Mouse (Mus musculus) cerebellum, adult 11 months (tissue): ENCODE results near the gene Ccer2.

ENCODE experiments used
- DNase-seq: peaks from one replicate; pipeline ENCODE4 v3.0.0; 2022

The Ccer2 gene

GRCm38 (mm10) chr7:28758623-28759022 lies 2.6 kb downstream of the Ccer2 start:
- DNase-seq: no peak

GRCm38 (mm10) chr7:28761907-28762306 lies 5.9 kb downstream of the Ccer2 start:
- no peak for DNase-seq

DNA sequence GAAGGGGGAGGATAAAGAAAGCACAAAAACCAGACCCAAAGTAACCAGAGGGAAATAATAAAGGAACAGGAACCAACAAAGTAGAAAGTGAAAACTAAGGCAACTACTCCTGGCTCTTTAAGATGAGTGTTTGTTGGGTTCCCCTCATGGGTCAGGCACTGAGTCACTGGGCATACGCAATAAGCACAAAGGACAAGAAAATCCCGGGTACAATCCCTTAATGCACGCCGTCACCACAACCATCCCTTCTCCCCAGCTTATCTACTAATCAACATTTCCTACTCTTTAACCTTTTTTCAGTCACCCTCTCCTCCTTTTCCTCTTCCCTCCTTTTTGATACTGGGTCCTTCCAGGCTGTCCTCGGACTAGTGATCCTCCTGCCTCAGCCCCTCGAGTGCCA lies 9.2 kb downstream of the Ccer2 start:
- DNase-seq: no peak

GRCm38 (mm10) chr7:28766173-28766879 lies 10.4 kb downstream of the Ccer2 start, which contains the start of gene Sirt2:
Gene Sirt2 (plus strand): TSS chr7:28766735.
- peak; percentile 97 for DNase-seq

DNA sequence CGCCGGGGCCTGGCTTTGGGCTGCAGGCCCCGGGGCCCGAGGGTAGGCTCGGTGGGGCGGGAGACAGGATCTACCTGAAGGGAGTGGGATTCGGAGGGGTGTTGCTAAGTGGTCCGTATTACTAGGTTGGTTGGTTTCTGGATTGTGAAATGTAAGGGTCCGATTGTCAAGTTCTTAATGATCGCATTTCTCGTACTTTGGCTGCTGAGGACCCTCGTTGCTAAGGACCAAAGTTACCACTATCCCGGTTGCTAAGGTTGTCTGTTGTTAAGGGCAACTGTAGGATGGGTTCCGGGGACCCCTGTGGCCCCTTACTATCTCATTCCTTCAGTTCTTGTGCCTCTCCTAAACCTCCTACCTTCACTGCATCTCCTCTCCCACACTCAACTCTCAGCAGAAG lies 10.9 kb downstream of the Ccer2 start:
- no peak for DNase-seq

DNA sequence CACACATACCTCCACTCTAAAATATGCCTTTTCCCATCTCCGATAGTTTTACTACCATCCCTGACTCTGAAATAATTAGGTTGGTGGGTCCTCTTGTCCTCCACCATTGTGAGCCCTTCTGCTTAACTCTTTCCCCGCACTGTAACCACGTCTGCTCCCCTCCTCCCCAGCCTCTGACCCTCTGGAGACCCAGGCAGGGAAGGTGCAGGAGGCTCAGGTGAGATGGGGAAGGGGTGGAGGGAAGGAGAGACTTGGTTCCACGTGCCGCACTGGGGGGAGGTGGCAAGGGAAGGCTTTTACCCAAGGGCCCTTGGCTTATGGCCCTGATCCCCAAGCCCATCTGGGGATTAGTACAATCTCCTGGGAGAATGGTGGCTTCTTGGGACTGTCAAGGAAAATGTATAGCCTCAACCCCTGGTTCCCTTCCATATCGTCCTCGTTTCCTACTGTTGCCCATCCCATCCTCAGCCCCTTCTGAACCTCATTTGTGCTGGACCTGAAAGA lies 11.5 kb downstream of the Ccer2 start, which contains the start of gene Nfkbib:
Gene Nfkbib (minus strand): TSS at position 51 of the 504 bp plus-strand sequence.
- no peak for DNase-seq

- no peak for DNase-seq
These were observed 13.5 kb downstream of the Ccer2 start for GRCm38 (mm10) chr7:28769414-28769958.

DNA sequence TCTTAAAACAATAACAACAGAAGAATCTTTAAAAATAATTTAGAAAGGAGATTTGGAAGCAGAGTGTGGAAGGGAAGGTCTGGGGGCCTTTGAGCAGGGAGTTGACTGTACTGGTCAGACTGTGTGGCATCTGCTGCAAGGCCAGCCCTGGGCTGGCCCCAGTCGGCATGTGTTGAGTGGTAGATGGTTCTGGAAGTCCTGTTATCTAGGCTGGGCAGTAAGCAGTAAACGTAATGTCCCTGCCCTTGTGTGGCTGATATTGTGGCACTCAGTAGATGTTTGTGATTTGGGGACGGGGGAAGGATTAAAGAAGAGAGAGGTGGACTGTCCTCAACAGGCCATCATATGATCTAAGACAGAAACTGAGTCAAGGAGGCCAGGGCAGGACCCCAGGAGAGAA lies 14.3 kb downstream of the Ccer2 start:
- no peak for DNase-seq

- no peak for DNase-seq
These were observed 15.9 kb downstream of the Ccer2 start for GRCm38 (mm10) chr7:28771867-28772266.

DNA sequence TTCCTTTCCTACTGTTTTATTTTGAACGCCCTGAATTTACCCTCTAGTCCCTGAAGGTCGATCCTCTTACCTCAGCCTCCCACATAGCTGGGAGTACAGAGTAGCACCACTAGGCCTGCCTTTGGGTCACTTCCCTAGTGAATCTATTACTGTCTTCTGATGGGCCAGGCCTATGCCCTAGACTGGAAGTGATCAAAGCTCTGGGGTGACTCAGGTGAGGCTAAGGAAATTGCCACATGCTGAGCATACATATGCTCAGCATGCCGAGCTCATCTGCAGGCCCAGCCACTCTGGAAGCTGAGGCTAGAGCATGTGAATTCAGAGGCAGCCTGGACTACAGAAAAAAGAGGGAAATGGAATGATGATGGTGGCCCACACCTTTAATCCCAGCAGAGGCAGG lies 17.2 kb downstream of the Ccer2 start:
- no peak for DNase-seq

GRCm38 (mm10) chr7:28774164-28774563 lies 18.2 kb downstream of the Ccer2 start:
- DNase-seq: no peak

GRCm38 (mm10) chr7:28775129-28775528 lies 19.2 kb downstream of the Ccer2 start:
- no peak for DNase-seq

DNA sequence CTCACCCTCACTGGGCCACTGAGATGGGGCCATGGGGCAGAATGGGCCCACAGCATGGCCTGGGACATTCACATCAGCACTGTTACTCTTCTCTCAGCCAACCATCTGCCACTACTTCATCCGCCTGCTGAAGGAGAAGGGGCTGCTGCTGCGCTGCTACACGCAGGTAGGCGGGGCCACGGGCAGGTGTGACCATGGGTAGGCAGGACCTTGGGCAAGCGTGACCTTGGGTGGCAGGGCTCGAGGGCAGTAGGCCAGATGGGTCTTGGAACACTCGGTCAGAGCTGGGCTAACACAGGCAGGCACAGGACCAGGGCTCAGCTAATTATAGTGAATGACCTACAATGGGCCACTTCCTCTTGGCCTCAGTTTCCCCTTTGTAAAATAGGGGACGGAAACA lies 22.9 kb downstream of the Ccer2 start:
- DNase-seq: no peak

- DNase-seq: peak; percentile 86
These were observed 24.2 kb downstream of the Ccer2 start for GRCm38 (mm10) chr7:28780067-28780658.

DNA sequence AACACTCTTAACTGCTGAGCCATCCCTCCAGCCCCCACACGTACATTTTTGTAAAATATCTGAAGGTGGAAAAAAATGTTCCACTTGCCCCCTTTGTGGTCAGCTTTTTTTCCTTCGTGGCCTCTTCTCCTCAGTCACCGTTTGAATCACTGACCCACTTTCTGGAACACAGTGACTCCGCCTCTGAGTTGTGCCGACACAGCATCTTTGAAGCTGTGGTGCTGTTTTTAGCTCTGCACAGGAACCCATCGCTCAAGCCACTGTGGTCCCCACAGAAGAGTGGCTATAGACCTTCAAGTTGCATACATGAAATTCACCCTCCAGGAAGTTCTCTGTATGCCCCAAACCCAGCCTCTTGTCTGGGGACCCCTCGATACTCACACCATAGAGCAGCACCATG lies 24.9 kb downstream of the Ccer2 start:
- DNase-seq: no peak

DNA sequence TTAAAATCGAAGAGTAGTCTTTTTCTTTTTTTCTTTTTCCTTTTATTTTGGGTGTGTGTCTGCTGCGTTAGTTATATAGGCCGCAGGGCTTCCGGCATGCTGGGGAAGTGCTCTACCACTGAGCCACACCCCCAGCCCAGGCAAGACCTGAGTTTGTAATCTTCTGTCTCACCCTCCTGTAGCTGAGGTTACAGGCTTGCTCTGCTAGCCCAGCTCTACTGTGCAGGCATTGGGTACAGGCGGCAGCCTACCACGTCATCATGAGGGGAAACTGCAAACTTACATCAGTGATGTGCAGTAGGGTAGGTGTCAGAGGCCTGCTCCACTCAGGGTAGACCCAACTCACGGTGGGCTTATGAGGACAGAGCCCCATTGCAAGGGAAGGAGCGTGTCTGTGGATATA lies 25.3 kb downstream of the Ccer2 start:
- no peak for DNase-seq

GRCm38 (mm10) chr7:28785161-28785560 lies 29.2 kb downstream of the Ccer2 start:
- no peak for DNase-seq

- no peak for DNase-seq
These were observed 31.9 kb downstream of the Ccer2 start for GRCm38 (mm10) chr7:28787884-28788283.

DNA sequence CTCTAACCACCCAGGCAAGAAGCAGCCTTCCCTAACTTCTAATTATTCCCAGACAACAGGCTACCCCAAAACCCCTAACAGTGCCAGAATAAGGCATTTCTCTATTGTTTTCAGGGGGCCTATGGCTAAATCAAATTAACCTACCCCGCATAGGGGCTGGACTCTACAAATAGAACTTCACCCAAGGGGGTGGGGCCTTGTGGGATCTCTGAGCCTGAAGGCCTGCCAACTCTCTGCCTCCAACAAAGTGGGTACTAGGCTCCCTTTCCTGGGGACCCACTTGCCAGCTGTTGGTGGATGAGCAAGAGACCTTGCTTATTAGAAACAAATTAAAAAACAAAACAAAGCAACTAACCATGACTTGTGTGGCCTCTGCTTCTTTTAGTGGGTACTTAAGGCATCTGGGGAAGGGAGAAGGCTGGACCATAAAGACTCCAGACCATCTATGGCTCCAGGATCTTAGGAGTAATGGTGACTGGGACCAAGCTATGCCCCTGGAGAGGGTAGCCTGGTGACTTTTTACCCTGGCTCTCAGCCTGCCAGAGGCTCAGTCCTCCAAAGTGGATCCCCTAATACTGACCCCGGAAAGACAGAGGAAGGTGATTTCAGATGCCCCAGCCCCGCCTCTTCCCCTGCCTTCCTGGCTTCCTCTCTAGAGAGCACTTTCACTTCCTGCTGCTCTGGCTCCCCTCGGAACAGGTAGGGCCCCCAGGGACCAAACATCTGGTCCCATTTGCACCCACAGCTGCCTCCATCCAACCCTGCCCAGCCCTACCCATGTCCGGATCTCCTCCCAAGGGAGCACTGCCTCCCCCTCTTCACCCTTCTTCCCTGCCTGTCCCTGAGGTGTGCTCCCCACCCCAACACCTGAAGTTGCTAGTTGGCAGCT lies 32.6 kb downstream of the Ccer2 start, which contains the start of gene Rinl:
Gene Rinl (plus strand): TSS at position 663 of the 889 bp plus-strand sequence.
- DNase-seq: no peak

DNA sequence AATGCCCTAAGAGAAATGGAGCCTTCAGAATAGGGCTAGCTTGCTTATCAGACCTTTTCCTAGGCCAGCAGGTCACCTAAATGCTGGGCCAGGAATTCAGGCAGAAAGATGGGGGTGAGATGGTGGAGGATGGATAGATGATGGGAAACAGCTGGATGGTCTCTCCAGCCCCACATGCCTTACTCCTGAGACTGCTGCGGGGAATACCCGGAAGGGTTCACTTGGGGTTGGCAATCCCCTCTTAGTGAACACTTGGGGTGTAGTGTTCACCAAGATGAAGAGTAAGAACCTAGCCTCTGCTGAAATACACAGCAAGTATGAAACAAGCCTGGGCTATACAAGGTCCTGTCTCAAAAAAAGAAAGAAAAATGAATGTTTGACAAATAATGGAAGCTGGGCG lies 33.3 kb downstream of the Ccer2 start:
- no peak for DNase-seq

DNA sequence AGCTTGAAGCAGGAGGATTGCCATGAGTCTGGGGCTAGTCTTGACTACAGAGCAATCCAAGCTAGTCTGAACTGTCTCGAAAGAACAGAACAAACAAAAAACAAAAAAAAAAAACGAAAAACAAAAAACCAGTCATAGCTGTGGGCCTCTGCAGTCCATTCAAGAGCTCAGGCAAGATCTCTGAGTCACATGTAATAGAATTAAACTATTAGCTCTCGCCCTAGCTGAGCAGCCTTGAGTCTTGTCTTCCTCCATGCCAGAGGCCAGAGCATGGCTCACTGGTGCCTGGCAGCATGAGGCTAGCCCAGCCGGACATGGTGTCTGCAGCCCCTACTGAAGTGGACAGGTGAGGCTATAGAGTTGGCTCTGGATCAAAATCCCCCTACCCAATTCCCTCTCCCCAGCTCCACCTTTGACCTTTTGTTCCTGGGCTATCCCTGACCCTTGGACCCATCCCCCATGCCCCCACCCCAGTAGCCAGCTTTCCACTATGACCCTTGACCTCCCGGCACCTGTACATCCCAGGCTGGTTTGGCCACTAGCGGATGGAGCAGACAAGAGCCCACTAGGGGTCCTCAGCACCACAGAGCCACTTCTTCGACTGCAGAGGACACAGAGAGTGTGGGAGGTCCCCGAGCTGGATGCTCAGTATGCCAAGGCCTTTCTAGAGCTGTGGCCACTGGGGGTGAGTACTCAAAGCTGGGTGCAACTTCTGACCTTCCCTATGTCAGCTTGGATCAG lies 34.3 kb downstream of the Ccer2 start:
- DNase-seq: no peak

DNA sequence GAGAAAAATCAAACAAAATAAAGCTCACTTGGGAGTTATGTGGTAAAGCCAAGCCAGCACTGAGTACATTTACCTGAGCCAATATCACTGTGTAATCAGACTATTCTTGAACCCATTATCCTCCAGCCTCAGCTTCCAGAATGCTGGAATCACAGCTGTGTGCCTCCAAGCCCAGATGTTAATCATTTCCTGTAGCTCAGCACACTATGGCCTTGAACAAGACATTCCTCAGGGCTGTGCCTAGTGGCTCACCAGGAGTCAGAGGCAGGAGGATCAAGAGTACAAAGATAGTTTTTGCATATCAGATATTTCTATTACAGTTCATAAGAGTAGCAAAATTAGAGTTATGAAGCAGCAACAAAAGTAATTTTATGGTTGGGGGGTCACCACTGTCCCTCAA lies 35.7 kb downstream of the Ccer2 start:
- no peak for DNase-seq
